Mouse (Mus musculus) forelimb bud, embryonic 11.5 days (tissue): ENCODE measurements around the gene Cfap157.

ENCODE experiments used
- DNase-seq: peaks from one replicate; pipeline ENCODE4 v3.0.0-alpha.2; 2012; ENCODE audit warnings: low read depth, low spot score

The Cfap157 gene

GRCm38 (mm10) chr2:32784048-32784681 is at the start of gene Cfap157:
Gene Cfap157 (minus strand): TSS chr2:32784428.
- peak; percentile 42 for DNase-seq

DNA sequence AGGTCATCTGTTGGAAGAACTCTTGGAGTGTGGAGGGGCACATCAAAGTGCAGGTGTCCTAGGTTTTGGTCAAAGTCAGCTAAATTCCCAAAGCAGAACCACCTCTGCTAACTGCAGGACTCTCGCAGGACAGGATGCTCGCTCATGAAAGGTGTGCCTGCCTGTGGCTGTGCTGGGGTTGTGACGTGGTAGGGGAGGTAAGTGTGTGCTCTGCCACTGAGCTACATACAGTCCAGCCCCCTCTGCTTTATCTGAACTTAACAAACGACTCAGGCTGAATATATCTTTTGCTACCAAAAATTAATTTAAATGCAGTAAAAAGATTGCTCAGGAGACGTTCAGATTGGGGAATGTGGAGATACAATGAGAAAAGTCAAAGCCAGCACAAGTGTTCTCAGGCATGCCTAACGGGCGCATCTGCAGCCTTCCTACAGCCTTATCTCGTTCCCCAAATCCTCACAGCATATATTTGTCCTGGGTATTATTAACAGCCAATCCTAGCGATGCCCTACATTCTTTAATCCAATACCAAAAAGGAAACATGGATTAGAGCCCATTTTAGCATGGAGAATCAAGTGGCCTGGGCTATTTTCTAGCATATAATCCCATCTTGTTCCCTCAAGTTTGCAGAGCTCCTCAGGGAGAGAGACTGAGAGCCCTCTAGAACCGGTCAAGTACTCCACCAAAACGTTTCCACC is 44.9 kb upstream of the Cfap157 start:
- DNase-seq, result no peak

DNA sequence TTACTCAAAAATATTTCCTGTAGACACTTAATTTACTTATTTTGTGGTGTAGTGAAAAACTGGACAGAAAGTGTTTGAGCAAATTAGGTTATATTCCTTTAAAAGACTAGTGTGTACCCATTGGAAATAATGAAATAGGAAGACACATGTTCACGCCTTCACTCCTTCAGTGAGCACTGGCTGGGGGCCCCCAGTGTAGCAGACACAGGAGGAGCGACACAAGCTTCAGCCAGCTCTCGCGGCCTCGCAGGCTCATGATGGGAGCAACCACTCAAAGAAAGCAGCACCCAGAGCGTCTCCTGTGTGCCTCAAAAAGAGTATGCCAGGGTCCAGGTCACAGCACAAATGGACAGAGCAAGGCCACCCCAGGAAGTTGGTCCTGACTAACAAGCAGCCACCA is 41.6 kb upstream of the Cfap157 start:
- DNase-seq, result no peak

DNA sequence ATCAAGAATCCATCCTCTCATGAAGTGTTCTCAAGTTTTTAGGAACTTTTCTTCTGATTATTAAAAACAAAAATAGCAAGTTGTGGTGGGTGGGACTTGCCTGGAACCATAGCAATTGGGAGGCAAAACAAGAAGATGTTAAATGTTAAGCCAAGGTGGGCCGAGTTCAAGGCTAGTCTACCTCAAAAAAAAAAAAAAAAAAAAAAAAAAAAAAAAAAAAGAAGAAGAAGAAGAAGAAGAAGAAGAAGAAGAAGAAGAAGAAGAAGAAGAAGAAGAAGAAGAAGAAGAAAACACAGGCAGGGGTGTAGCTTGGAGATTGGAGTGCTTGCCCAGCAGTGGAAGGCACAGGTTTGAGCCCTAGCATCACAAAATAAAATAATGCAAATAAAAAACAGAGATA is 40.5 kb upstream of the Cfap157 start:
- DNase-seq, result no peak

DNA sequence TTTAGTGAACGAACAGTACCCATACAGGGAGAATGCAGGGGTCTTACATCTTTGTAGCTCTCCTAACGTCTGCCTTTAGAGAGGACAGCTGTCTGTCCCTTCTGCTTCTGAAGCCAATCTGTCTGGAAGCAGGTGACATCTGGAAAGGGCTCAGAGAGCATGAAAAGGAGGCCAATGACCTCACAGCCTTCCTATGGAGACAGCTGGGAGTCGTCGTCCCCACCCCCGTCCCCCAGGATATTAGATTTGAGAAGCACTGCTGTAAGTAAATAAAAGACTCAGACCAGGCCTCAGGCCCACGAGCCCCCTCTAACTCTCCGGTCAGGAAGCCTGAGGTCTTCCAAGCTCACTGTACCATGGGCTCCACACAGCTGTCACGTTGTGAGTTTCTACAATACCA is 40.0 kb upstream of the Cfap157 start:
- no peak for DNase-seq

GRCm38 (mm10) chr2:32823579-32824154 is 39.4 kb upstream of the Cfap157 start:
- no peak for DNase-seq

DNA sequence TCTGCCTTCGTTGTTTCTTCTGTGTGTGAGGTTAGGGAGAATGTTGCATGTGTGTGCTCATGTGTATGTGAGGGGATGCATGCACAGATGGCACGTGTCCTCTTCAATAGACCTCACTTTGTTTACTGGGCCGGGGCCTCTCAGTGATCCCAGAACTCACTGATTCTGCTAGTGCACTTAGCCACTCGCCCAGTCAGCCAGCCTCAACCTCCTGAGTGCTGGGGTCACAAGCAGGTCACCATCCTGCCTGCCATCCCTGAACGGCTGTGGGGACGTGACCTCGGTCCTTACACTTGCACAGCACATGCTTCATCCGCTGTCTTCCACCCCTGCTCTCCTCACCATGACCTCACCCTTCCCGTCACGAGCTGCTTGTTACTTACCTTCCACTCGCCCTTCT is 38.9 kb upstream of the Cfap157 start:
- no peak for DNase-seq

DNA sequence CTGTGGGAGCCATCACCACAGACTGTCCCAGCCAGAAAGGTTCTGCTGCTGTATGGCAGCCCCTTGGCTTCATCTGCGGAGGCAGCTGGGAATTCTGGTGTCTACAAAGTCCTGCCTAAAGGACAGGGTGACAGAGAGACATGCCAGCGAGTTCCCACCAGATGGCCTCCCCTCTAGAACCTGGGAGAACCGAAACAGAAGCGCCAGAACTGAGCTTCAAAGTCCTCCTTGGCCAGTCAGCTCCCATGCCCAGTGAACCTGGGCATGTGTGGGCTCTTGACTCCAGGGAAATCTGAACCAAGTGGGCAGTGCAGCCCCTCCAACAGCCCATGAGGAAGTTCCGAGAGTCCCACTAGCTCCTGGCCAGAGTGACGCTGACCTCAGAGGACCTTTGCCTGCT is 38.4 kb upstream of the Cfap157 start:
- DNase-seq, result no peak

GRCm38 (mm10) chr2:32821041-32821802 is 37.0 kb upstream of the Cfap157 start:
- no peak for DNase-seq

DNA sequence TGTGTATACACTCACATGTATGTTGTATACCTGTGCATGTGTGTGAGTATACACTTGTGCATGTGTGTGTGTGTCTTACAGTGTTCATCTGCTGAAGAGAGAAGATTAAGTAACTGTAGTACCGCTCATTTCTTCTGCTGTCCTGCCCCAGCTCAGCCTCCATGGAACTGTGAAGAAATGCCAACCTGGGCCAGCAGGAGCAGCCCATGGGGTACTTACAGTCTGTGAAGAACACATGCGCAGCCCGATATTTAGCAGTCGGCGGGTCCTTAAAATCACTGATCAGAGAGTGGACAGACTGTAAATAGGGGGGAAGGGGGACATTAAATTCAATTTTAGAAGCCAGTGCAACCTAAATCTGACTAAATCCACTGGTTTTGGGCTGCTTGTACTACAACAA is 34.0 kb upstream of the Cfap157 start:
- no peak for DNase-seq

DNA sequence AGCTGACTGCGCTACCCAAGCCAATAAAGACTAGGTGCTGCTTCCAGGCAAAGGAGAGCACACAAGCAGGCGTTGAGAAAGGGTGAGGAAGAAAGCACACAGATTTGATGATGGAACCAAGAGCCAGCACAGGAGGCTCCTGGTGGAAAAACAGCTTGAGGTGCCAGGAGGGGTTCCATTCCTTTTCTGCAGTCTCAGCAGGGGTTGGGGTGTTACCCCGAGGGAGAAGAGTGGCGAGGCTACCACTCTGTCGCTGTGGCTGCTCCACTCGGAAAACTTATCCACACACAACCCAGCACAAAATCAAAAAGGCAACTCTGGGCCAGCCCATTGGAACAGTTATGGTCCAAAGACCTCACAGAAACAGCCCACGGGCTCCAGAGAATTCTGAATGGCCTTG is 33.4 kb upstream of the Cfap157 start:
- no peak for DNase-seq

DNA sequence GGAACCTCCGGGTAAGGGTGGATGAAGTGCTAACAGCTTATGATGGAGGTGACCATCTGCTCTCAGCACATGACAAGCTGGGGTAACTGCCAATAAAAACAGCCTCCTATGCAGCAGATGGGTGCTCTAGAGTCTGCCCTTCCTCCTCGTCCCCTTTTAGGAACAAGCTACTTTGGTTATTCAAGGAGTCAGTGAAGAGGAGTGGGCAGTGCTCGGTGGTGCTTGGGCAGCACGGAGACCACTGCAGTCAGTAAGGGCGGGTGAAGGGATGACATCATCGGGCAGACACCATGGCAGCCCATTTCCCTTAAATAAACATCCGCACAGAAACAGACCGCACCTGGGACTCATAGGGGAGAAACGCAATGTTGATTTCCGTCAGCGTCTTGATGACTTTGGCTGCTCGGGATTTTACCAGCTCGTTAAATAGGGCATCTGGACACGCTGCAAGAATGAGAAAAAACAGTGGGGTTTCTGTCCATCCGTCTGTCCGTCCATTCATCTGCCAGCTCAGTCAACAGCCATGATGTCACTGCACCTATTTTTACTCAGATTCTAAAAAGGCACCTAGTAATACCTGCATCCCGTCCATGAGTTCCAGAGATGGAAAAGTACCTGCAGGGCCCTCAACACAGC is 32.8 kb upstream of the Cfap157 start:
- peak; percentile 63 for DNase-seq

DNA sequence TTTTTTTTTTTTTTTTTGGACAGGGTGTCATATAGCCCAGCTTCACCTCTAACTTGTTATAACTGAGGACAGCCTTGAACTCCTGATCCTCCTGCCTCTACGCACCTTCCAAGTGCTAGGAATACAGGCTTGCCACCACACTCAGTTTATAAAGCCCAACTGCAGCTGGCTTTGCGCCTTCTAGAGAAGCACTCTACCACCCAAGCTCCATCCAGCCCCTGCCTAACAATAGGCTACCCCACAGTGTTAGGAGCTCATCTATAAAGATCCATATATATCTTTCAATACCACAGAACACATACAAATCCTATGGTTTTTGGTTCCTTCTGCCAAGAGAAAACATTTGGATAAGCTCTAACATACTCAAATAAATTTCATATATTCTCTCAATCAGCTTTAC is 32.3 kb upstream of the Cfap157 start:
- no peak for DNase-seq

DNA sequence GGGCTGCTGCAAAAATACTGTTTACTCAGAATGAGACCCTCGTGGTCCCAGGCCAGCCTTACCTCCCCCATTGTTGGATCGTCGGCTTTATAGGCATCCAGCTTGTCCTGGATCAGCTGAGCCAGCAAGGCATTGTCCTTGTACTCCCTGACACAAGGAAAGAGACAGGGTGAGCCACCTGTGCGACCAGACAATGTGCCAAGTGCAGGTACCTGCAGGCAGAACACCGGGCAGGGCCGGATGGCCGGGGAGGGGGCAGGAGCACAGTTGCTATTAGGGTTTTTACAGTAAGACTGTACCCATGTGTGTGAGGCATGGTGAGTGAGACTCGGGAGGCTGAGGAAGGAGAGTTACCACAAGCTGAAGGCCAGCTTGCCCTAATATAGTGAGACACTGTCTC is 27.7 kb upstream of the Cfap157 start:
- no peak for DNase-seq

DNA sequence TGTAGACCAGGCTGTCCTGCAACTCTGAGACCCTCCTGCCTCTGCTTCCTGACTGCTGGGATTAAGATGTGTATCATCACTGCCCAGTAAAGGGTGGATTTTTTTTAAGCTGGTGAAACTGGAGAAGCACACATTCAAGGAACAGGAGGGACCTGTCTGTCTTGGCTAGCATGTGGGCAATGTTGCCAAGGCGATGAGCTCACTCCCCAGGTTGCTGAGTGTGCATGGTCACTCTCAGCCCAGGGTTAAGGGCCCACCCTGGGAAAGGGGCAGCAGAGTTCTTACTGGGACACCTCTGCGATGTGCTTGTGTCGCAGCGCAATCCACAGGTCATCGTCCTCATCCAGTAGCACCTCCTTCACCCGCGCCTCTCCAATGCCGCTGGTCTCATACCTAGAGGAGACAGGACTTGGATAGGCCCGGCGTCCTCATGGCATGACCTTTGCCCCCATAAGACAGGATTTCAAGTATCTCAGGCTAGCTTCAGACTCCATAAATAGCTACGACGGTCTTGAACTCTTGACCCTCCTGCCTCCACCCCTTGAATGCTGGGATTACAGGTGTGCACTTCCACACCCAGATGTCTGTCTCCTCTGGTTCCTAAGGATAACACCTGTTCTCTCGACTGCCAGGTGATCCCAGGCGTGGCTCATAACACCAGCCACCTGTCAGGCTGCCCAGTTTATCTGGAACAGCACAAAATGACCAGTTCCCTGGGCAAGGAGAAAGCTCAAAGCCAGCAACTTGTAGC is 24.8 kb upstream of the Cfap157 start:
- no peak for DNase-seq

GRCm38 (mm10) chr2:32798251-32798962 is 14.2 kb upstream of the Cfap157 start:
- no peak for DNase-seq

DNA sequence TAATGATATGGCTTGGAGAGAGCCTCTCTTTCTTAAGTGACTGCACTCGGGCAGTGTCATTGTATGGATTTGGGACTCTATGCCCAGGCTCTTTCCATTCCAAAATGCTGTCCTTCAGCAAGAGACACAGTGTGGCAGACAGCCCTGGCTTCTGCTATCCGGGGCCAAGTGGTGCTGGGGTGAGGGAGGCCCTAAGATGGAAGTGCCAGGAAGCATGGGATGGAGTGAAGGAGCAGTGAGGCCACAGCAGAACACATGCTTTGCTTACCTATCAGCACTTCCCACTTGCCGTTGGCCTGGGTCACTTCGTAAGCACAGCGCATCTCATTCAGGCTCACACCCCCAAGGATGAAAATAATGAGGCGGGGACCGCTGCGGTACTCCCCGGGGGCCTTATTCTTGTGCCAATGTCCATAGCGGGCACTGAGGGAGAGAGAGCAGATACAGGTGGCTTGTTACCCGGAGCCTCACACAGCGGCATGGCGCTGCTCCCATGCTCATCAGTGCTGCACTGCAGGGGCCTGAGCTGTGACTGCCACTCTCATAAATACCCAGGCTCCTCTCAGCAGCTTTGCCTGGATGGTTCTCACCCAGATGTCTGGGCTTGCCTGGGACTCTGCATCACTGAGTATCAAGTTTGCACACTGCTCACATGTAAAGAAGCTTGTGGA is 11.7 kb upstream of the Cfap157 start:
- DNase-seq, result no peak

DNA sequence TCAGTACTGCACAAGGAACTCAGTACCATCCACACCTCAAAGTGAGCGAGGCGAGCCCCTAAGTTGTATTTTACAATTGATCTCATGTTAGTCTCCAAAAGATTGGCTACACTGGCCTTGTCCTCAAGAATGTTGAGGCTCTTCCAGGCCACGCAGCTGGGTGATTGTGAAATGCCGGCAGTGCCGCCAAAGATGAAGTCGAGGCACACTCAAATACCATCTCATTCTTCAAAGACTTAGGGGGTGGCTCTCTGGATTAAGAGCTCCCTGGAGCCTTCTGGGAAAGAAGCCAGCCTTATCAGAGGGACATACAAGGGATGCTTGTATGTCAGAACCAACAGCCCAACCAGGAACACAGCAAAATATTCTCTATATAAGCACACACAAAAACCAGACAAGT is 7.1 kb upstream of the Cfap157 start:
- DNase-seq, result no peak

DNA sequence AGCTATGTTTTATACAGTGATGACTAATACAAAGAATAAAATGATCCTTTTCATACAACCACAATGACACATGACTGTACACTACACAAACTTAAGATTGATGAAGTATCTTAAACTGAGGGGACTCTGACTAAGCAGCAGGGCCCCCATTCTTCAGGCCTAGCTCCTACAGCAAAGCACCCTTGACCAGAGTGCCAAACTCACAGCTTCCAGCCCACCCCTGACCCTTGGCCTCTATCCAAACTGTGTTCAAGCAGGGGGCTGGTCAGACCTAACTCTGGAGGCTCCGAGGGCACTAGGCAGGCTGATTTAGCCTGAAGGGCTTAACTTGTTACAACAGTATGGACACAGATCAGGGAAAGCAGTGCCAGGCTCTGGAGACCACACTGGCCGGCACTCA is 4.4 kb upstream of the Cfap157 start:
- DNase-seq, result no peak

- no peak for DNase-seq
These were observed 2.9 kb upstream of the Cfap157 start for GRCm38 (mm10) chr2:32787176-32787575.
